Mouse (Mus musculus) forebrain, postnatal 0 days (tissue): ENCODE results near the gene Alg5. TPM values are rescaled to one million over a fixed set of nuclear protein-coding genes. Genes with fewer than 3 reads are reported as not detected.

Experiments
- ATAC-seq: fragments of 200-750 bp; cut with Nextera tagmentation; 2 replicates; pipeline ENCODE4 v1.8.0; 2017; ENCODE audit warnings: mild to moderate bottlenecking, moderate library complexity
- DNase-seq: peaks from one replicate; pipeline ENCODE4 v3.0.0-alpha.2; 2015
- H3K27ac ChIP-seq: fragments of 300-500 bp; sonication (generic); 2 replicates; pipeline ENCODE4 v1.5.1; 2014; ENCODE audit warnings: low read depth, mild to moderate bottlenecking, antibody characterized with exemption, low read length, moderate library complexity, mixed read lengths
- H3K27me3 ChIP-seq: fragments of 300-500 bp; sonication (generic); 2 replicates; pipeline ENCODE4 v1.6.1; 2014; ENCODE audit warnings: mild to moderate bottlenecking, low read length, mixed read lengths; ENCODE audit not compliant: insufficient read depth
- H3K36me3 ChIP-seq: fragments of 300-500 bp; sonication (generic); 2 replicates; pipeline ENCODE4 v1.6.1; 2014; ENCODE audit warnings: mild to moderate bottlenecking, moderate library complexity; ENCODE audit not compliant: insufficient read depth
- H3K4me1 ChIP-seq: fragments of 300-500 bp; sonication (generic); 2 replicates; pipeline ENCODE4 v1.6.1; 2014; ENCODE audit warnings: antibody characterized with exemption; ENCODE audit not compliant: insufficient read depth
- H3K4me2 ChIP-seq: fragments of 300-500 bp; sonication (generic); 2 replicates; pipeline ENCODE4 v1.6.1; 2014; ENCODE audit warnings: low read depth, mild to moderate bottlenecking, moderate library complexity
- H3K4me3 ChIP-seq: fragments of 300-500 bp; sonication (generic); 2 replicates; pipeline ENCODE4 v1.5.1; 2014; ENCODE audit warnings: low read depth, low read length, mixed read lengths
- H3K9ac ChIP-seq: fragments of 300-500 bp; sonication (generic); 2 replicates; pipeline ENCODE4 v1.6.1; 2014; ENCODE audit warnings: mild to moderate bottlenecking
- H3K9me3 ChIP-seq: fragments of 300-500 bp; sonication (generic); 2 replicates; pipeline ENCODE4 v1.6.1; 2016; ENCODE audit warnings: low read length
- CTCF ChIP-seq: sonication (generic); IDR thresholded peaks from 2 replicates; pipeline ENCODE4 v1.5.1; 2016; ENCODE audit warnings: antibody characterized with exemption, control low read depth, low read depth
- WGBS: fragments of 180-500 bp; shearing (Covaris S2); extraction: QIAGEN DNeasy Blood & Tissue Kit; methylation state at CpG from one replicate; pipeline ENCODE4 v1.1.7; 2014; 5-methylcytosine and 5-hydroxymethylcytosine counted together
- polyA plus RNA-seq: library from polyadenylated mRNA; unstranded; fragments of >200 nt; fragmentation: Nextera tagmentation; extraction: Ambion mirVana; gene quantifications from 2 replicates; pipeline ENCODE4 v1.2.1, GENCODE M21; 2015
- total RNA-seq: library from RNA; depleted of rRNA; stranded (reverse); fragments of >200 nt; gene quantifications from 2 replicates; pipeline ENCODE4 v1.2.3, GENCODE M21; 2014

Alg5 gene
- total and polyA plus RNA-seq, 2 experiments from 2014 or later = 24.8 to 74.7 TPM

GRCm38 (mm10) chr3:54768592-54768991, 33.3 kb downstream of the Alg5 start:
- no peak for TF ChIP-seq CTCF
- ATAC-seq (no peak), DNase-seq (no peak)
- no peaks in the 10 kb centered on the region for H3K36me3 ChIP-seq
- H3K4me2 ChIP-seq = no peak overlapping the region
- H3K4me1 ChIP-seq = no peaks in the 10 kb centered on the region
- no peaks in the 10 kb centered on the region for H3K27me3 ChIP-seq
- H3K9ac ChIP-seq = no peak overlapping the region
- H3K9me3 ChIP-seq = no peaks in the 10 kb centered on the region
- no peak overlapping the region for H3K27ac ChIP-seq
- 84% methylated on average over 8 of the region's 8 CpGs for WGBS
- no peak overlapping the region for H3K4me3 ChIP-seq

GRCm38 (mm10) chr3:54769349-54770275, 34.3 kb downstream of the Alg5 start:
- no peaks in the 10 kb centered on the region for H3K4me1 ChIP-seq
- DNase-seq = no peak
- H3K4me3 ChIP-seq = no peak overlapping the region
- TF ChIP-seq CTCF = no peak
- no peaks in the 10 kb centered on the region for H3K27me3 ChIP-seq
- no peaks in the 10 kb centered on the region for H3K36me3 ChIP-seq
- no peak overlapping the region for H3K4me2 ChIP-seq
- H3K9me3 ChIP-seq = no peaks in the 10 kb centered on the region
- no peak for ATAC-seq
- H3K9ac ChIP-seq = no peak overlapping the region
- H3K27ac ChIP-seq = no peak overlapping the region
- WGBS = 55% methylated on average over 17 of the region's 17 CpGs

DNA sequence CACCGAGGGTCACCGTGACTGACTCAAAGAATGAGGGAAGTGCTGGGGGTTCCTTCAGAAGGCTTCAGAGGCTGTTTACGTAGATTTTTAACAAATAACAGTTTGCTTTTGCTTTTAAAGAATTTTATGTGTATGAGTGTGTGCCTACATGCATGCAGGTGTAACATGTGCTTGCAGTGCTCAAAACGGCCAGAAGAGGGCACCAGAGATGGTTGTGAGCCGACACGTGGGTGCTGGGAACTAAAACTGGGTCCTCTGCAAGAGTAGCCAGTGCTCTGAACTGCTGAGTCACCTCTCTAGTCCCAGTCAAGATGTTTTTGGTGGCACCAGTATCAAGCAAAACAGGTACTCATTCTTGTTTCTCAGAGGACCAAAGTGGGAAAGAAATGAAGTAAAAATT, 38.3 kb downstream of the Alg5 start:
- DNase-seq (no peak), ATAC-seq (no peak)
- H3K36me3 ChIP-seq = no peaks in the 10 kb centered on the region
- H3K9ac ChIP-seq = no peak overlapping the region
- H3K4me3 ChIP-seq = no peak overlapping the region
- no peak for TF ChIP-seq CTCF
- no peak overlapping the region for H3K27ac ChIP-seq
- no peak overlapping the region for H3K4me2 ChIP-seq
- H3K9me3 ChIP-seq = no peaks in the 10 kb centered on the region
- H3K27me3 ChIP-seq = no peaks in the 10 kb centered on the region
- 87% methylated on average over 6 of the region's 6 CpGs for WGBS
- no peaks in the 10 kb centered on the region for H3K4me1 ChIP-seq

- Histone ChIP-seq H3K4me3 (no peak overlapping the region), H3K4me1 (no peaks in the 10 kb centered on the region), H3K36me3 (no peaks in the 10 kb centered on the region), H3K9ac (no peak overlapping the region), H3K4me2 (no peak overlapping the region), H3K9me3 (no peaks in the 10 kb centered on the region), H3K27me3 (no peaks in the 10 kb centered on the region), H3K27ac (no peak overlapping the region)
- no peak for TF ChIP-seq CTCF
- DNase-seq (no peak), ATAC-seq (no peak)
- 55% methylated on average over 7 of the region's 7 CpGs for WGBS
These were observed 40.8 kb downstream of the Alg5 start for GRCm38 (mm10) chr3:54775989-54776631.

DNA sequence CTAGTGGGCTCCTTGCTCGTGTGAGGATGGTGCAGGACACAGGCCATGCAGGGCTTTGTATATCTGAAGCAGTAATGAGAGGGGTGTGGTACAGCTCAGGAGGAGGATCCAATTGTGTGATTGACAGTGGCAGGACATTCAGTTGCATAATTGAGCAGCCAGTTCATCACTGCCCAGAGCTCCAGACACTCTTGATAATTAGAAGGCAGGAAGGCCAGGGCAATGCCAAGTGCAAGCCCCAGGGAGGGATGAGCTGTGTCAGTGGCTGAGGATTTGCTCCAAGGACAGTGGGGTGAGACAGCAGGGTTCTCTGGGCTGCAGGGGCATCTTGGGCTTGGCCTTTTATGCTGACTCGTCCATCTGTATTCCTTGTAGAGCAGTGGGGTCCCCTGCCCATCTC, 55.3 kb downstream of the Alg5 start:
- Histone ChIP-seq H3K36me3 (no peaks in the 10 kb centered on the region), H3K27ac (no peak overlapping the region), H3K9ac (no peak overlapping the region), H3K4me3 (no peak overlapping the region), H3K4me1 (no peaks in the 10 kb centered on the region), H3K27me3 (no peaks in the 10 kb centered on the region), H3K9me3 (no peaks in the 10 kb centered on the region), H3K4me2 (no peak overlapping the region)
- TF ChIP-seq CTCF = no peak
- WGBS = 54% methylated on average over 2 of the region's 2 CpGs
- DNase-seq (no peak), ATAC-seq (no peak)

- no peak for DNase-seq
- ATAC-seq = no peak
- no peak overlapping the region for H3K4me3 ChIP-seq
- no peaks in the 10 kb centered on the region for H3K27me3 ChIP-seq
- H3K36me3 ChIP-seq = no peaks in the 10 kb centered on the region
- no peak overlapping the region for H3K4me2 ChIP-seq
- no peak overlapping the region for H3K9ac ChIP-seq
- H3K9me3 ChIP-seq = no peaks in the 10 kb centered on the region
- H3K27ac ChIP-seq = no peak overlapping the region
- H3K4me1 ChIP-seq = no peaks in the 10 kb centered on the region
- 74% methylated on average over 10 of the region's 10 CpGs for WGBS
- TF ChIP-seq CTCF = no peak
These were observed 56.7 kb downstream of the Alg5 start for GRCm38 (mm10) chr3:54791822-54792677.

- no peak overlapping the region for H3K4me3 ChIP-seq
These were observed 58.4 kb downstream of the Alg5 start for GRCm38 (mm10) chr3:54793762-54794161.

More at GRCm38 (mm10) chr3:54793762-54794161, 58.4 kb downstream of the Alg5 start:
- Histone ChIP-seq H3K4me2 (no peak overlapping the region), H3K36me3 (no peaks in the 10 kb centered on the region), H3K9me3 (no peaks in the 10 kb centered on the region), H3K27ac (no peak overlapping the region), H3K9ac (no peak overlapping the region), H3K4me1 (no peaks in the 10 kb centered on the region), H3K27me3 (no peaks in the 10 kb centered on the region)
- ATAC-seq (no peak), DNase-seq (no peak)
- WGBS = 85% methylated on average over 6 of the region's 6 CpGs
- peak; percentile 23; the same call in 1 of the 2 replicates for TF ChIP-seq CTCF
